Mouse (Mus musculus) megakaryocyte, embryonic 14.5 days (primary cell): ENCODE results near the gene Jam3.

ENCODE experiments used
- FLI1 ChIP-seq: IDR thresholded peaks from 2 replicates; pipeline ENCODE4 v1.6.1; 2012; ENCODE audit warnings: low read length, inconsistent platforms, mixed read lengths
- GATA1 ChIP-seq: IDR thresholded peaks from 3 replicates; pipeline ENCODE4 v1.6.1; 2012; ENCODE audit warnings: mixed read lengths, low read length, inconsistent platforms, borderline replicate concordance

GRCm38 (mm10) chr9:27070895-27071294, 84.3 kb downstream of the Jam3 start:
- no peak for TF ChIP-seq GATA1
- TF ChIP-seq FLI1, result no peak
